Mouse (Mus musculus): ENCODE data around the gene Bri3bp. TPM values are rescaled to one million over a fixed set of nuclear protein-coding genes. Genes with fewer than 3 reads are reported as not detected.
A peak's percentile ranks its signal among the peaks of the same experiment; 100 is the strongest.
"Not testable (repeated sequence)": the region's sequence is repeated elsewhere in the genome, so short reads cannot be mapped to it uniquely, and the experiment has no call there.

Gene Bri3bp
- polyA plus RNA-seq (2015; fragmentation: Nextera tagmentation; extraction: Ambion mirVana) = 35.6 and 39.2 TPM in 2 replicates

DNA sequence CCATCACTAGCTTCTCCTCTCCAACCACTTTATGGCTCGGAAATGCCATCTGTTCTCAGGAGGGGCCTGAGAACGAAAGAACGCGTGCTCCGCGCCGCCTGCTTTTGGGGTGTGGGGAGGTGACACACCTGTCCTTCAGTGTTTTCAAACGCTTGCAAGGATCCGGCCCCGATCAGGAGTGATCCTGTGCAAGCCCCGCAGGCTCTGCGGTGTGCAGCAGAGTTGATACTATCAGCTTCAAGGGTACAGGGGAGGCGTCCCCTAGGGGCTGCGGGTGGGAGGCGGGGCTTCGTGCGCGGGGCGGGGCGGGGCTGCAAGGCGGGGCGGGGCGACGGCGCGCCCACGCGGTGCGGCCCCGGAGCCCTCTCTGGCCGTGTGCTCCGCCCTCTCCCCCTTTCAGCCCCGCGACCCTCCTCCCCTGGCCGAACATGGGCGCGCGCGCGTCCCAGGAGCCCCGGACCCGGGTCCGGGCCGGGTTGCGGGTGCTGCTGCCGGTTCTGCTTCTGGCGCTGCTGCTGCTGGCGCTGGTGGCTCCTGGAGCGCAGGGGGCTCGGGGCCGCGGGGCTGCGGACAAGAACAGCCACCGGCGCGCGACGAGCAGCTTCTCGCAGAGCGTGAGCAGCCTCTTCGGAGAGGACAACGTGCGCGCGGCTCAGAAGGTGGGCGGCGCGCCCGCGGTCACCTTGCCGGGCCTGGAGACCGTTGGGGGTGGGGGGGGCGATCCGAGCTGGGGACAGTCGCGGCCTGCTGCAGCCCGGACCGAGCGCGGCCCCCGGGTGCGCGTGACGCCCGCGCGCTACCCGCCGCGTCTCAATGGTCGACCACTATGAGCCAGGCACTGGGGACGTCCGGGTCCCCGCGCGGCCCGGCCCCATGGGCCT is at the start of gene Bri3bp:
Gene Bri3bp (plus strand): TSS at position 335 of the 881 bp plus-strand sequence.
- peak; percentile 96 for ATAC-seq (ENCODE audit: borderline replicate concordance, extremely low read depth, low FRiP score, low TSS enrichment)
- H3K36me3 ChIP-seq = no peaks in the 10 kb centered on the region
- H3K9ac ChIP-seq = peak within 1 kb of the TSS; percentile 78

GRCm38 (mm10) chr5:125391609-125392008 is 49.8 kb upstream of the Bri3bp start:
- Histone ChIP-seq H3K9ac (no peak overlapping the region), H3K4me2 (no peak overlapping the region)
- ATAC-seq (ENCODE audit: borderline replicate concordance, extremely low read depth, low FRiP score, low TSS enrichment) = no peak

More for the DNA sequence above, at the start of gene Bri3bp:
- Histone ChIP-seq H3K27me3 (no peaks in the 10 kb centered on the region), H3K4me3 (peak within 1 kb of the TSS; percentile 98), H3K4me2 (peak within 1 kb of the TSS; percentile 79), H3K9me3 (no peaks in the 10 kb centered on the region), H3K4me1 (peaks cover 12% of the 10 kb centered on the region), H3K27ac (peak within 1 kb of the TSS; percentile 77)
- WGBS = under 1% methylated on average over 97 of the region's 97 CpGs

DNA sequence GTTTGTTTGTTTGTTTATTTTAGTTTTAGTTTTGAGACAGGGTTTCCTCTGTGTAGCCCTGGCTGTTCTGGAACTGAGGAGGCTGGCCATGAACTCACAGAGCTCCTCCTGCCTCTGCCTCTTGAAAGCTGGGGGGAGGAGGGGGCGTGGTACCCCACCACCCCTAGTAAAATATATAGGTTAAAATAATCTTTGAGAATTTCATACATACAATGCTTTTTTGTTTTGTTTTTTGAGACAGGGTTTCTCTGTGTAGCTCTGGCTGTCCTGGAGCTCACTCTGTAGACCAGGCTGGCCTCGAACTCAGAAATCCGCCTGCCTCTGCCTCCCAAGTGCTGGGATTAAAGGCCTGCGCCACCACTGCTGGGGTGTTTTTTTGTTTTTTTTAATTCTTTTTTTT is 49.2 kb upstream of the Bri3bp start:
- not testable (repeated sequence) for H3K36me3 ChIP-seq; ATAC-seq (ENCODE audit: borderline replicate concordance, extremely low read depth, low FRiP score, low TSS enrichment); H3K4me2 ChIP-seq; H3K27me3 ChIP-seq; H3K9me3 ChIP-seq; H3K4me3 ChIP-seq; H3K9ac ChIP-seq
- Histone ChIP-seq H3K27ac (peak overlapping the region; percentile 96), H3K4me1 (peaks cover 47% of the 10 kb centered on the region)
- 94% methylated on average over 4 of the region's 4 CpGs for WGBS

More at GRCm38 (mm10) chr5:125391609-125392008, 49.8 kb upstream of the Bri3bp start:
- Histone ChIP-seq H3K4me3 (no peak overlapping the region), H3K9me3 (no peaks in the 10 kb centered on the region), H3K27ac (peak overlapping the region; percentile 96), H3K36me3 (no peaks in the 10 kb centered on the region), H3K4me1 (peaks cover 47% of the 10 kb centered on the region), H3K27me3 (no peaks in the 10 kb centered on the region)
- 51% methylated on average over 5 of the region's 5 CpGs for WGBS

- no peaks in the 10 kb centered on the region for H3K27me3 ChIP-seq
- peak; percentile 12 for ATAC-seq (ENCODE audit: borderline replicate concordance, extremely low read depth, low FRiP score, low TSS enrichment)
- no peaks in the 10 kb centered on the region for H3K36me3 ChIP-seq
- peaks cover 47% of the 10 kb centered on the region for H3K4me1 ChIP-seq
- no peak overlapping the region for H3K4me3 ChIP-seq
- no peaks in the 10 kb centered on the region for H3K9me3 ChIP-seq
- 11% methylated on average over 1 of the region's 1 CpGs for WGBS
- peak overlapping the region; percentile 56 for H3K4me2 ChIP-seq
- peak overlapping the region; percentile 96 for H3K27ac ChIP-seq
- no peak overlapping the region for H3K9ac ChIP-seq
Measured at GRCm38 (mm10) chr5:125392618-125392976, 48.8 kb upstream of the Bri3bp start.

- peak; percentile 90 for ATAC-seq (ENCODE audit: borderline replicate concordance, extremely low read depth, low FRiP score, low TSS enrichment)
- WGBS = 1% methylated on average over 20 of the region's 20 CpGs
- Histone ChIP-seq H3K4me1 (peaks cover 46% of the 10 kb centered on the region), H3K4me2 (peak overlapping the region; percentile 56), H3K4me3 (peak overlapping the region; percentile 32), H3K9ac (peak overlapping the region; percentile 31), H3K36me3 (no peaks in the 10 kb centered on the region), H3K9me3 (no peaks in the 10 kb centered on the region), H3K27me3 (no peaks in the 10 kb centered on the region), H3K27ac (peak overlapping the region; percentile 96)
Measured at GRCm38 (mm10) chr5:125392977-125393621, 48.3 kb upstream of the Bri3bp start.

- Histone ChIP-seq H3K4me3 (peak overlapping the region; percentile 32), H3K36me3 (no peaks in the 10 kb centered on the region), H3K4me1 (peaks cover 40% of the 10 kb centered on the region), H3K27me3 (no peaks in the 10 kb centered on the region), H3K27ac (peak overlapping the region; percentile 96), H3K9ac (peak overlapping the region; percentile 31), H3K9me3 (no peaks in the 10 kb centered on the region), H3K4me2 (peak overlapping the region; percentile 56)
- 7% methylated on average over 23 of the region's 25 CpGs for WGBS
- ATAC-seq (ENCODE audit: borderline replicate concordance, extremely low read depth, low FRiP score, low TSS enrichment) = peak; percentile 23; the same call in 1 of the 2 replicates
Measured at GRCm38 (mm10) chr5:125393622-125394603, 47.5 kb upstream of the Bri3bp start.

- 40% methylated on average over 3 of the region's 3 CpGs for WGBS
- Histone ChIP-seq H3K27me3 (no peaks in the 10 kb centered on the region), H3K4me2 (no peak overlapping the region), H3K4me3 (no peak overlapping the region), H3K9ac (no peak overlapping the region), H3K27ac (peak overlapping the region; percentile 96; the same call in 1 of the 2 replicates), H3K4me1 (peaks cover 40% of the 10 kb centered on the region), H3K9me3 (no peaks in the 10 kb centered on the region), H3K36me3 (no peaks in the 10 kb centered on the region)
- no peak for ATAC-seq (ENCODE audit: borderline replicate concordance, extremely low read depth, low FRiP score, low TSS enrichment)
Measured at GRCm38 (mm10) chr5:125395008-125395407, 46.4 kb upstream of the Bri3bp start.

DNA sequence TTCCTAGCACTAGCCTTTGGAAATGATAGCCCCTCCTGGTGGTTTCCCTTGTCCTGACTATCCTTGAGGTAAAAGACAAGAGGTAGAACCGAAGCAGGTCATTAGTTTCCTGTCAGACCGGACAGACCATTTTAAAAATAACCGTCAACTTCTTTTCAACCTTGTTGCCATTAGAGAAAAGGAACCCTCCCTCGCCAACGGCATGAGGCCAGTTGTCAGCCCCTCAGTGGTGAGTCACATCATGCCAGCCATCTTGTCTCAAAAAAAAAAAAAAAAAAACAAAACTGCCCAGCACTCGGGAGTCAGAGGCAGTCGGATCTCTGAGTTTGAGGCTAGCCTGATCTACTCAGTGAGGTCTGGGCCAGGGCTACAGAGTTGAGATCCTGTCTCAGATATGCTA is 40.5 kb upstream of the Bri3bp start:
- H3K4me3 ChIP-seq = no peak overlapping the region
- H3K4me1 ChIP-seq = 0 out of 2 replicates have a peak, but pooled peaks cover 5% of the 10 kb centered on the region
- H3K9me3 ChIP-seq = no peaks in the 10 kb centered on the region
- no peak for ATAC-seq (ENCODE audit: borderline replicate concordance, extremely low read depth, low FRiP score, low TSS enrichment)
- no peak overlapping the region for H3K9ac ChIP-seq
- 36% methylated on average over 7 of the region's 7 CpGs for WGBS
- no peak overlapping the region for H3K4me2 ChIP-seq
- no peak overlapping the region for H3K27ac ChIP-seq
- H3K27me3 ChIP-seq = no peaks in the 10 kb centered on the region
- H3K36me3 ChIP-seq = no peaks in the 10 kb centered on the region

DNA sequence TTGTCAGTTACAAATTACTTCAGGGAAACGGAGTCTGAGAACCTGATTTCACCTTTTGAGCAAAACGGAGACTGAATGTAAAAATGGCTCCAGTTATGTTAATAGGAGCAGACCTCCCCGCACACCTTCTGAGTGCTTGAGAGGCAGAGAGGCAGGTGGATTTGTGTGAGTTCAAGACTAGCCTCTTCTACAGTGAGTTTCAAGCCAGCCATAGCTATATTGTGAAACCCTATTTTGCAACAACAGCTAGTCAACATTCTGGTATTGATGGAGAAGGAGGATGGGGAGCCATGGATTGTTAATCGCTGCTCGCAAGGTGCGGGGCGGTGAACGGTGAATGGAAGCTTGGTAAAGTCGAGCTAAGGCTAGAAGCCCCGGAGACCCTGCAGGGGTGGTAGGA is 38.9 kb upstream of the Bri3bp start:
- H3K27me3 ChIP-seq = no peaks in the 10 kb centered on the region
- H3K27ac ChIP-seq = no peak overlapping the region
- H3K36me3 ChIP-seq = no peaks in the 10 kb centered on the region
- ATAC-seq (ENCODE audit: borderline replicate concordance, extremely low read depth, low FRiP score, low TSS enrichment) = no peak
- H3K9ac ChIP-seq = no peak overlapping the region
- no peak overlapping the region for H3K4me3 ChIP-seq
- H3K4me2 ChIP-seq = peak overlapping the region; percentile 13; the same call in 1 of the 2 replicates
- 57% methylated on average over 10 of the region's 10 CpGs for WGBS
- H3K4me1 ChIP-seq = peaks cover 15% of the 10 kb centered on the region
- no peaks in the 10 kb centered on the region for H3K9me3 ChIP-seq

DNA sequence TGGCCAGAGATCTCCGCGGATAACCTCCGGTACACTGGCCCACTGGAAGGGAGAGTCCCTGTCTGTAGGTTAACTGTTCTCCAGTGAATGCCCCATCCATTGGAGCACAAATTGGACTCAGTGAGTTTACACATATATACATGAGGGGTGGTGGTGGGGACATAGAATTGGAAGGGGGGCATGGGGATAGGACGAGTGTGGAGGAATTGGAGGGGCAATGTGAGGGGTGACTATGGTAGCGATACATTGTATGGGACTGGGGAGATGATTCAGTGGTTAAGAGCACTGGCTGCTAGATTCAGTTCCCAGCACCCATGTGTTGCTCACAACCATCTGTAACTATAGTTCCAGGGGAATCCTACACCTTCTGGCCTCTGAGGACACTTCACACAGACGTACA is 38.4 kb upstream of the Bri3bp start:
- Histone ChIP-seq H3K4me3 (no peak overlapping the region), H3K36me3 (no peaks in the 10 kb centered on the region), H3K4me2 (peak overlapping the region; percentile 13; the same call in 1 of the 2 replicates), H3K27ac (no peak overlapping the region), H3K27me3 (no peaks in the 10 kb centered on the region), H3K9ac (no peak overlapping the region), H3K4me1 (peaks cover 16% of the 10 kb centered on the region), H3K9me3 (no peaks in the 10 kb centered on the region)
- ATAC-seq (ENCODE audit: borderline replicate concordance, extremely low read depth, low FRiP score, low TSS enrichment) = no peak
- WGBS = 50% methylated on average over 6 of the region's 6 CpGs

All from lung, embryonic 15.5 days (tissue).